Mouse (Mus musculus) limb, embryonic 15.5 days (tissue): ENCODE results near the gene Vwa3b. TPM values are rescaled to one million over a fixed set of nuclear protein-coding genes. Genes with fewer than 3 reads are reported as not detected.

Experiments
- ATAC-seq: fragments of 200-750 bp; cut with Nextera tagmentation; 2 replicates; pipeline ENCODE4 v1.8.0; 2017; ENCODE audit warnings: low read depth, moderate TSS enrichment; ENCODE audit not compliant: insufficient number of reproducible peaks, low FRiP score, low TSS enrichment
- H3K27ac ChIP-seq: fragments of 300-500 bp; sonication (generic); 2 replicates; pipeline ENCODE4 v1.5.1; 2015; ENCODE audit warnings: moderate library complexity, mild to moderate bottlenecking, inconsistent platforms
- H3K27me3 ChIP-seq: fragments of 300-500 bp; sonication (generic); 2 replicates; pipeline ENCODE4 v1.6.1; 2015; ENCODE audit warnings: inconsistent platforms
- H3K36me3 ChIP-seq: fragments of 300-500 bp; sonication (generic); 2 replicates; pipeline ENCODE4 v1.6.1; 2015; ENCODE audit warnings: inconsistent platforms
- H3K4me1 ChIP-seq: fragments of 300-500 bp; sonication (generic); 2 replicates; pipeline ENCODE4 v1.6.1; 2015; ENCODE audit warnings: inconsistent platforms
- H3K4me2 ChIP-seq: fragments of 300-500 bp; sonication (generic); 2 replicates; pipeline ENCODE4 v1.6.1; 2015; ENCODE audit warnings: mild to moderate bottlenecking, inconsistent platforms
- H3K4me3 ChIP-seq: fragments of 300-500 bp; sonication (generic); 2 replicates; pipeline ENCODE4 v1.5.1; 2015; ENCODE audit warnings: mild to moderate bottlenecking, inconsistent platforms
- H3K9ac ChIP-seq: fragments of 300-500 bp; sonication (generic); 2 replicates; pipeline ENCODE4 v1.6.1; 2015; ENCODE audit warnings: inconsistent platforms
- H3K9me3 ChIP-seq: fragments of 300-500 bp; sonication (generic); 2 replicates; pipeline ENCODE4 v1.6.1; 2016; ENCODE audit warnings: inconsistent platforms
- WGBS: fragments of 180-500 bp; shearing (Covaris S2); methylation state at CpG from one replicate; pipeline ENCODE4 v1.1.7; 2015; 5-methylcytosine and 5-hydroxymethylcytosine counted together
- polyA plus RNA-seq: library from polyadenylated mRNA; unstranded; fragments of >200 nt; fragmentation: Nextera tagmentation; extraction: Ambion mirVana; gene quantifications from 2 replicates; pipeline ENCODE4 v1.2.1, GENCODE M21; 2015

Vwa3b gene
- polyA plus RNA-seq, result 1.2 and 1.7 TPM in 2 replicates

DNA sequence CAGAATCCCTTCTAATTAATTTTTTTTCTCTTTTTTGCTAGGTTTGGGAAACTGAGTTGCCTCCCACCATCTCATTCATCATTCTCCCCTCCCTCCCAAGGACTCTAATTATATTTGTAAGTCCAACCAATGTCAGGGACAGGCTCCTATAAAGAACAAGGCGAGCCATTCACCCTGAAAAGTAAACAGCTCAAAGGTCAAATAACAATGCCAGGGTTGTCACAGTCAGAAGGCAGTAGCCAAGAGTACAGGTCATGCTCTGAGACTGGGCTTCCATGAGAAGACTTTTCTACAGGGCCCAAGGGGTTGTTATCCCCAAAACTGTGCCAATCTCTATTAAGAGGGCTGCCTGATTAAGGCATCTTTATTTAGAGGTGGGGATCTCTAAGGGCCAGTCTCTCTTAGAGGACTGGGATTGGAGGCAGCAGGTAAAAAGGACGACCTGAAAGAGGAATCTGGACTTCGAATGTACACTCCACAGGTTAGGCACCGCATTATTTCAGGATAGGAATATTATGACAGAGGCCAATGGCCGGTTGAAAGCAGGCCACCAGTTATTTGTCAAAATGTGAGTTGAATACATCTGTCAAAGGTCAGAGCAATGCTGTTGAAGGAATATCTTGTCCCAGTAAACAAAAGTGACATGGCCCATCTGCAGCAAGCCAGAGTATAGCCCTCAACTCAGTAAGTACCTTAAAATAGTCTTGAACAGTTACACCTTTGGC, at the start of gene Vwa3b:
Gene Vwa3b, plus strand, starts transcription at position 635 of the 725 bp plus-strand sequence.
- Histone ChIP-seq H3K36me3 (no peaks in the 10 kb centered on the region), H3K4me2 (no peak within 1 kb of the TSS), H3K27me3 (no peaks in the 10 kb centered on the region), H3K4me3 (no peak within 1 kb of the TSS), H3K9me3 (no peaks in the 10 kb centered on the region), H3K9ac (no peak within 1 kb of the TSS), H3K27ac (no peak within 1 kb of the TSS), H3K4me1 (peaks cover 12% of the 10 kb centered on the region)
- no peak for ATAC-seq
- 74% methylated on average over 5 of the region's 5 CpGs for WGBS

- H3K4me2 ChIP-seq, result no peak overlapping the region
- H3K9ac ChIP-seq, result no peak overlapping the region
- H3K4me3 ChIP-seq, result no peak overlapping the region
- H3K4me1 ChIP-seq, result no peaks in the 10 kb centered on the region
- H3K27ac ChIP-seq, result no peak overlapping the region
- H3K36me3 ChIP-seq, result no peaks in the 10 kb centered on the region
- 89% methylated on average over 4 of the region's 4 CpGs for WGBS
- H3K27me3 ChIP-seq, result no peaks in the 10 kb centered on the region
- no peaks in the 10 kb centered on the region for H3K9me3 ChIP-seq
- no peak for ATAC-seq
Observed at GRCm38 (mm10) chr1:36976770-36977169, 49.6 kb upstream of the Vwa3b start.

DNA sequence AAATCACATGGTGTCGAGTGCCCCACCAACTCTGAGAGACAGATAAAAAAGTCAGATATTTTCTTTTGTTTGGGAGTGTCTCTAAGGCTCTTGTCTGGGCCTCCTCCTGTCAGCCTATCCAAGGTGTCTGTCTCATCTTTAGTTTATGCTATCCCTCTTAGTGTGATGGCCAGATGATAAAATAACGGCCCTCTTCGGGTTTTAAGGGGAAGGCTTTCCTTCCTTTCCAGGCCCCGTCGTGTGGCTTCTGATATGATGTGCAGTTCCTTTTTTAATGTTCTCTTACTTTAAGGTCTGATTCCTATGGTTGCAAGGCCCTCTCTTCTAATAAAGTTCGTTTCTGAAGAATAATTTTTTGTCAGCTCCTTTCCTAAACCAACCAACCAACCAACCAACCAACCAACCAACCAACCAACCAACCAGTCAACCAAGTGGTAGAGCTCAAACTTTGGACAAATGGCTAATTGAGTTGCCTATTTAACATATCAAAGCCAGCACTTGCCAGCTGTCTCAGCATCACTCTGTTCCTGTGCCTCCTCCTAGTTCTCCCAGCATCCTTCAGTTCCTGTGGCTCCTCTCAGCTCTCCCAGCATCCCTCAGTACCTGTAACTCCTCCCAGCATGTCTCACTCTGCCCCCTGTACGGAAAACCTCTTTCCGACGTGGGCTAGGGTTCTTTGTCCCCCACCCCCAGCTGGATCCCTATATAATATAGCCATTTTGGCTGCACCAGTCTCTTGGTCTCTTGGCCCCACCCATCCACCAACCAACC, 44.0 kb upstream of the Vwa3b start:
- H3K36me3 ChIP-seq, result no peaks in the 10 kb centered on the region
- no peak for ATAC-seq
- no peaks in the 10 kb centered on the region for H3K27me3 ChIP-seq
- WGBS, result 81% methylated on average over 9 of the region's 9 CpGs
- H3K4me1 ChIP-seq, result 0 out of 2 replicates have a peak, but pooled peaks cover 4% of the 10 kb centered on the region
- H3K4me3 ChIP-seq, result no peak overlapping the region
- no peak overlapping the region for H3K4me2 ChIP-seq
- no peak overlapping the region for H3K27ac ChIP-seq
- no peaks in the 10 kb centered on the region for H3K9me3 ChIP-seq
- no peak overlapping the region for H3K9ac ChIP-seq

- 19% methylated on average over 4 of the region's 4 CpGs for whole genome bisulfite sequencing
- no peak overlapping the region for H3K27ac ChIP-seq
- 0 out of 2 replicates have a peak, but pooled peaks cover 4% of the 10 kb centered on the region for H3K4me1 ChIP-seq
- H3K36me3 ChIP-seq, result no peaks in the 10 kb centered on the region
- H3K4me2 ChIP-seq, result no peak overlapping the region
- no peak overlapping the region for H3K9ac ChIP-seq
- no peak overlapping the region for H3K4me3 ChIP-seq
- no peak for ATAC-seq
- H3K9me3 ChIP-seq, result no peaks in the 10 kb centered on the region
- H3K27me3 ChIP-seq, result no peaks in the 10 kb centered on the region
Observed at GRCm38 (mm10) chr1:36983754-36984153, 42.6 kb upstream of the Vwa3b start.

GRCm38 (mm10) chr1:36984406-36984805, 42.0 kb upstream of the Vwa3b start:
- Histone ChIP-seq H3K4me2 (no peak overlapping the region), H3K9ac (no peak overlapping the region), H3K4me1 (0 out of 2 replicates have a peak, but pooled peaks cover 4% of the 10 kb centered on the region), H3K9me3 (no peaks in the 10 kb centered on the region), H3K27ac (no peak overlapping the region), H3K27me3 (no peaks in the 10 kb centered on the region), H3K4me3 (no peak overlapping the region), H3K36me3 (no peaks in the 10 kb centered on the region)
- no peak for ATAC-seq
- WGBS, result 26% methylated on average over 6 of the region's 6 CpGs

DNA sequence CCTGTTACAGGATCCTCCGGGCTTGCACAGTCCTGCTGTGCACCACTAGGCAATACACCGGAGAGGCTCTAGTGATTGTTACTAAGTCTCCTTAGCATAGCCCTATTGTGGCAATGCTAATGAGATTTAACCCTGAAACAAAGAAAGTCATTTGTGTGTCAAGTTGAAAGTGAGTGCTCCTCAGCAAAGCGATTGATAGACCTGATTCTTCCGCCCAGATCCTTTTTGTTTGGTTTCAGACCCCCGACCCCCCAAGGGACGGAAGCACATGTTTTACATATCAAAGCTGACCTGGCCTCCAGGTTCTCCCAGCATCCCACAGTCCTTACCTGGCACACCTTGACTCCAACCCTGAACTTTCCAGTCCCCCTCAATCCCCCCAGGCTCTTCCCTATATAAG, 40.5 kb upstream of the Vwa3b start:
- H3K36me3 ChIP-seq, result no peaks in the 10 kb centered on the region
- no peak for ATAC-seq
- 63% methylated on average over 6 of the region's 6 CpGs for WGBS
- H3K27me3 ChIP-seq, result no peaks in the 10 kb centered on the region
- H3K27ac ChIP-seq, result no peak overlapping the region
- no peak overlapping the region for H3K9ac ChIP-seq
- H3K4me3 ChIP-seq, result no peak overlapping the region
- H3K9me3 ChIP-seq, result no peaks in the 10 kb centered on the region
- no peak overlapping the region for H3K4me2 ChIP-seq
- 0 out of 2 replicates have a peak, but pooled peaks cover 4% of the 10 kb centered on the region for H3K4me1 ChIP-seq

- 76% methylated on average over 14 of the region's 14 CpGs for WGBS
Observed at GRCm38 (mm10) chr1:36986396-36987160, 39.8 kb upstream of the Vwa3b start.

DNA sequence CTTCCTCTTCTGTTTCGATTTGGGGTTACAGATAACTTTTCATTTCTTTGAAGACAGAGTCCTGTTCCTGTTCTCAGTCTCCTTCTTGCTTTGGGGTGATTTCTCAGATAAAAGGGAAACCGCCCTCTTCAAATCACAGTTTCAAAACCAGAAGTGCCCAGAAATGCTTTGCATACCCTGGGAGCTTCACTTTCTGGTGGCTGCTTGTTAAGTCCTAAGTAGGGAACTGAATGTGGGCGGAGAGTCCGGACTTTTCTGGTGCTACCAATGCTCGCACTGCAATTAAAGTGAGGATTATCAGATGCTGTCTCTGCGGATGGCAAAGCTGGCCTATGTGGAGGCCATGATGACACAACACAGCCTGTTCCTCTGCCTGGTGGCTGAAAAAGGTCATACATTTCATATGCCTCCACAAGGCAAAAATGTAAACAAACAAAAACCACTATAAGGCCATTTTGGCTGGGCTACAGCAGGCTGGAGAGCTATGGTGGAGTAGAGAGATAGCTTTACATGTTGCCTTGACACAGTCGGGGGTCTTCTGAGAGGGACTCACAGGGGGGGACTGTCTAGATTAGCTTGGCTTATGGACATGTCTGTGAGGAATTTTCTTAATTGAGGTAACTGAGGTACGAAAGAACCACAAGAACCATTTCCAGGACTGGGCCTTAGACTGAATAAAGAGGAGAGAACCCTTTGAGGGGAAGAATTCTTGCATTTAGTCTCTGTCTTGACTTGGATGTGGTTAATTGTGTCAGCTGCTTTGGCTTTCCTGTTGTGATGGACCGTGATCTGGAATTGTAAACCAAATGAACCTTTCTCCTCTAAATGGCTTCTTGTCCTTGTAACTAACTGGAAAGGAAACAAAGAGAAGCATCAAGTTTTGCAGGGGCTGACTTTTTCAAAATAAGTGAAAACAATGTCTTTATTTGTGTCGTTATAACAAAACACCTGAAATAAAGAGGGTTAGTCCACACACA, 38.9 kb upstream of the Vwa3b start:
- ATAC-seq, result no peak
- no peaks in the 10 kb centered on the region for H3K27me3 ChIP-seq
- H3K4me2 ChIP-seq, result no peak overlapping the region
- H3K4me3 ChIP-seq, result no peak overlapping the region
- 0 out of 2 replicates have a peak, but pooled peaks cover 4% of the 10 kb centered on the region for H3K4me1 ChIP-seq
- H3K9ac ChIP-seq, result no peak overlapping the region
- WGBS, result 68% methylated on average over 10 of the region's 10 CpGs
- H3K36me3 ChIP-seq, result no peaks in the 10 kb centered on the region
- no peaks in the 10 kb centered on the region for H3K9me3 ChIP-seq
- H3K27ac ChIP-seq, result no peak overlapping the region

More at GRCm38 (mm10) chr1:36986396-36987160, 39.8 kb upstream of the Vwa3b start:
- no peak overlapping the region for H3K4me2 ChIP-seq
- no peak overlapping the region for H3K4me3 ChIP-seq
- no peaks in the 10 kb centered on the region for H3K9me3 ChIP-seq
- no peak for ATAC-seq
- no peak overlapping the region for H3K9ac ChIP-seq
- no peaks in the 10 kb centered on the region for H3K27me3 ChIP-seq
- no peaks in the 10 kb centered on the region for H3K36me3 ChIP-seq
- H3K27ac ChIP-seq, result no peak overlapping the region
- H3K4me1 ChIP-seq, result 0 out of 2 replicates have a peak, but pooled peaks cover 4% of the 10 kb centered on the region

DNA sequence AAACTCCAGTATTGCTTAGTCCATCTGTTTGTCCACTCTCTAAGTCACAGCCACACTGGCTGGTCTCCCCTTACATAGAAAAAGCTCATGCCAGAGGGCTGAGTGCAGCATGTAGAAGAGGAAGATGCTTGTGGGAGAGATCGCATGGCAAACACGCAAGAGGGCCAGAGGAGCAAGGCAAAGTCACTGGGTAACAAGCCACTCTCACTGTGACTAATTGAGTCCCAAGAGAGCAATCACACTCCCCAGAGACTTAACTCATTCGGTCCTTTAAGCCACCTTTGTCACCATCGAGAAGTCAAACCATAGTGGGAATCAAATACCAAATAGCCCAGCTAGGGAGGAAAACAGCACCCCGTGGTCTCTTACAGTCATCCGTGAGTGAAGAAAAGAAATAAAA, 38.2 kb upstream of the Vwa3b start:
- Histone ChIP-seq H3K27ac (no peak overlapping the region), H3K4me3 (no peak overlapping the region), H3K4me1 (0 out of 2 replicates have a peak, but pooled peaks cover 4% of the 10 kb centered on the region), H3K4me2 (no peak overlapping the region), H3K9ac (no peak overlapping the region), H3K9me3 (no peaks in the 10 kb centered on the region), H3K27me3 (no peaks in the 10 kb centered on the region), H3K36me3 (no peaks in the 10 kb centered on the region)
- ATAC-seq, result no peak
- WGBS, result 72% methylated on average over 6 of the region's 6 CpGs

GRCm38 (mm10) chr1:36988561-36988960, 37.8 kb upstream of the Vwa3b start:
- no peak overlapping the region for H3K4me2 ChIP-seq
- 70% methylated on average over 6 of the region's 6 CpGs for WGBS
- H3K4me1 ChIP-seq, result 0 out of 2 replicates have a peak, but pooled peaks cover 4% of the 10 kb centered on the region
- no peak overlapping the region for H3K27ac ChIP-seq
- no peak overlapping the region for H3K9ac ChIP-seq
- H3K36me3 ChIP-seq, result no peaks in the 10 kb centered on the region
- no peak overlapping the region for H3K4me3 ChIP-seq
- H3K9me3 ChIP-seq, result no peaks in the 10 kb centered on the region
- no peaks in the 10 kb centered on the region for H3K27me3 ChIP-seq
- no peak for ATAC-seq

DNA sequence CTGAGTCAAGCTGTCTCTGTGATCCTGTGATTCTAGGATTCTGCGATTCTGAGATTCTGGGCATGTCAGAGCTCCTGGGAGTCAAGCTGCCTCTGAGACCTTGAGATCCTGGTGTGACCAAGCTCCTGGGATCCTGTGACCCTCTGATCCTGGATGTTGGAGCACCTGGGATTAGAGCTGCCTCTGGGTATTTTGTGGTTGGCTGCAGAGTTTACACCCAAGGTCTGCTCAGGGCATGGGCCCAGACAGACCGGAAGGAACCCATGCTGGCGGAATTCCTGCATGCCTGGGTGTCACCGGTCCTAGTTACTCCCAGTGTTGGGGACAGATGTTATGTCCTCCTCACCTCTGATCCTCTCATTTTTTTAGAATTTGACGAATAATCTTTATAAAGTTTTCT, 32.1 kb upstream of the Vwa3b start:
- Histone ChIP-seq H3K4me1 (no peaks in the 10 kb centered on the region), H3K9ac (no peak overlapping the region), H3K27me3 (no peaks in the 10 kb centered on the region), H3K27ac (no peak overlapping the region), H3K4me2 (no peak overlapping the region), H3K36me3 (no peaks in the 10 kb centered on the region), H3K4me3 (no peak overlapping the region), H3K9me3 (no peaks in the 10 kb centered on the region)
- no peak for ATAC-seq
- WGBS, result 93% methylated on average over 5 of the region's 5 CpGs
